Mouse (Mus musculus): ENCODE data around the gene Olfr309. TPM values are rescaled to one million over a fixed set of nuclear protein-coding genes. Genes with fewer than 3 reads are reported as not detected.

Gene Olfr309
- polyA plus RNA-seq (2012; fragmentation: generic; extraction: Trizol), result not detected

DNA sequence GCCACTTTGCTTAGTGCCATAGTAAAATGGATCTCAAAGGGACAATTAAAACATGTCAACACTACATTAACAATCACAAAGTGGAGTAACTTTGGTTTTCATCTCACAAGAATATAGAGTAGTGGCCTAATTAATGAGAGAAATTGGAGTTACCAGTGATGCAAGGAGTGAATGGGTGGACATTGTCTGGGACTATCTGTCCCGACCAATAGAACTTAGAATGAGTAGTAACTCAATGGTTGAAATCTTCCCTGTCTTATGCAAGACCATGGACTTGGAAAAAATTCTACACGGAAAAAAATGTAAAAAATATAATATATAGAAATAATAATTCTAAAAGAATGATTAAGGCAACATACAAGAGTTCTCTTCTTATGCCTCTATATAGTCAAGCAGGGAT, at the start of gene Olfr309:
Gene Olfr309, minus strand, starts transcription at position 101 of the 400 bp plus-strand sequence.

DNA sequence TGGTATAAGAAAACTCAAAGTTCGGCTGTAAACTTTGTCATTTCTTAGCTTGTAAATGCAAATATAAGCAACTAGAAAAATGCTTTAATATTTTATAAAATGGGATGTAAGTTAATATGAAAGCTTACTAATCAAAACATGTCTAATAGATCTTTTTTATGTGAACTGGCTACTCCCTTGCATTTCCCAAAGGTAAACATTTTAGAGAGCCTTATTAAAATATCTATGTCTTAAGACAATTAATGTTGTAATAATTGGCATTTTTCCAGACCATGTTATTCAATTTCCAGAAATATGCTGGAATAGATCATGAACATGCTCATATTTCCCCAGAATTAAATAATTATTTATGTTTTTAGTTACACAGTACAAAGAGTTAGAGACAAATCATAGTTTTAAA, 24.0 kb upstream of the Olfr309 start, which contains the start of gene Olfr307:
Gene Olfr307, minus strand, starts transcription at position 101 of the 400 bp plus-strand sequence.

DNA sequence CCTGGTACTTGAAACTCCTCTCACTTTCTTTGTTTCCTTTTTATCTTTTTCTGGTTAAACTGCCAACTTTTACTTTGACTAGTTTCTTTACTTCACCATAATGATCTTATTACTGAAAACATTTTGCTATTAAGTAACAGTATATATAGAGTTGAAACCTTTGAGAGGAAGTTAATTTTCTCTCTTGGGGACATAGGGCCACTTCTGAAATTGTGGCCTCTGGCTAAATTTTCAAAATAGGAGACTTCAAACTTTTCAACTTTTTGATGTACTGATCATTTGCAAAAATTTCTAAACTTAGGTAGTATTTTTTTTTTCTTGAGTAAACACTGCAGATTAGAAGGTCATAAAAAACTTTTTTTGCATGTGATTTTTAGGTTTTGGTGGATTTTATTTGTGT, 12.0 kb upstream of the Olfr309 start, which contains the start of gene Olfr308:
Gene Olfr308, minus strand, starts transcription at position 101 of the 400 bp plus-strand sequence.

DNA sequence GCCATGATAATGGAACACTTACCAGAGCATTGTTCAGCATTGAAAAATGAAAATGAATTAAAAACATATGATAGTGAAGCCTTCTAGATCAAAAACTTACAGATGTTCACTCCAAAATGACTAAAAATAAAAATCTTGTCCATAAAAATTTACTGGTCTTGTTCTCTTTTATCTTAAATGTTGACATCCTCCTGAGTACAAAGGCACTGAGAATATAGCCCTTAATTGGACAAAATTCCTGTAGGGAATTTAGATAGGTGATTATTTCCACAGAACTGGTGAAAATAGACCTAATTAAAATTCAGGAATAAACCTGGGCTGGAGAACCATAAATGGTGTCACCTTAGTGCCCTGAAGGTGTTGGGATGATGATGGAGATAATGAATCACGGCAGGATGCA, 36.4 kb downstream of the Olfr309 start, which contains the start of gene Olfr310:
Gene Olfr310, minus strand, starts transcription at position 101 of the 400 bp plus-strand sequence.

Other genes with a start within 250 kb of the Olfr309 start
- not detected for gene Vmn2r75, start 141.9 kb downstream of the Olfr309 start, polyA plus RNA-seq (2012; fragmentation: generic; extraction: Trizol)
- gene Vmn2r76, start 67.4 kb downstream of the Olfr309 start, polyA plus RNA-seq (2012; fragmentation: generic; extraction: Trizol), result not detected
- gene Olfr310, start 36.5 kb downstream of the Olfr309 start, polyA plus RNA-seq (2012; fragmentation: generic; extraction: Trizol), result not detected
- gene Olfr308, start 11.9 kb upstream of the Olfr309 start, polyA plus RNA-seq (2012; fragmentation: generic; extraction: Trizol), result not detected
- not detected for gene Olfr307, start 23.9 kb upstream of the Olfr309 start, polyA plus RNA-seq (2012; fragmentation: generic; extraction: Trizol)
- not detected for gene Olfr305, start 53.2 kb upstream of the Olfr309 start, polyA plus RNA-seq (2012; fragmentation: generic; extraction: Trizol)
- not detected for gene Olfr304, start 73.0 kb upstream of the Olfr309 start, polyA plus RNA-seq (2012; fragmentation: generic; extraction: Trizol)
- not detected for gene Olfr303, start 84.1 kb upstream of the Olfr309 start, polyA plus RNA-seq (2012; fragmentation: generic; extraction: Trizol)
- gene Olfr301, start 90.1 kb upstream of the Olfr309 start, polyA plus RNA-seq (2012; fragmentation: generic; extraction: Trizol), result not detected
- gene Olfr299, start 146.2 kb upstream of the Olfr309 start, polyA plus RNA-seq (2012; fragmentation: generic; extraction: Trizol), result not detected
- not detected for gene Olfr298, start 178.8 kb upstream of the Olfr309 start, polyA plus RNA-seq (2012; fragmentation: generic; extraction: Trizol)
- not detected for gene Olfr297, start 206.3 kb upstream of the Olfr309 start, polyA plus RNA-seq (2012; fragmentation: generic; extraction: Trizol)

Data from C3H10T1/2 (cell line).